Mouse (Mus musculus): Measurements from ENCODE around the gene Pold4. TPM values are rescaled to one million over a fixed set of nuclear protein-coding genes. Genes with fewer than 3 reads are reported as not detected.
A peak's percentile ranks its signal among the peaks of the same experiment; 100 is the strongest.

Gene Pold4
- total RNA-seq (2021): 10 to 100 TPM; 15.1 to 17.5 TPM

- DNase-seq (ENCODE audit: extremely low spot score in 1 of 2, low spot score in 1 of 2): peak; percentile 87 to 88
Measured at GRCm38 (mm10) chr19:4231253-4232185, at the start of gene Pold4. Pold4 (plus strand) TSS chr19:4231899.

GRCm38 (mm10) chr19:4183689-4184088 is 48.0 kb upstream of the Pold4 start:
- no peak for DNase-seq (ENCODE audit: extremely low spot score in 1 of 2, low spot score in 1 of 2)

- no peak for DNase-seq (ENCODE audit: extremely low spot score in 1 of 2, low spot score in 1 of 2)
Measured at GRCm38 (mm10) chr19:4184976-4185975, 46.4 kb upstream of the Pold4 start.

- DNase-seq (ENCODE audit: extremely low spot score in 1 of 2, low spot score in 1 of 2): no peak
Measured at GRCm38 (mm10) chr19:4187303-4187702, 44.4 kb upstream of the Pold4 start.

- DNase-seq (ENCODE audit: extremely low spot score in 1 of 2, low spot score in 1 of 2): no peak
Measured at GRCm38 (mm10) chr19:4189051-4189620, 42.6 kb upstream of the Pold4 start.

GRCm38 (mm10) chr19:4190831-4191334 is 40.8 kb upstream of the Pold4 start, which contains the start of gene Tbc1d10c:
Tbc1d10c (minus strand) TSS chr19:4191284.
- DNase-seq (ENCODE audit: extremely low spot score in 1 of 2, low spot score in 1 of 2): no peak

- peak; percentile 92 to 95 for DNase-seq (ENCODE audit: extremely low spot score in 1 of 2, low spot score in 1 of 2)
Measured at GRCm38 (mm10) chr19:4191528-4192250, 40.0 kb upstream of the Pold4 start, which contains the start of gene Ppp1ca. Ppp1ca (plus strand) TSS chr19:4192065.

- DNase-seq (ENCODE audit: extremely low spot score in 1 of 2, low spot score in 1 of 2): no peak
Measured at GRCm38 (mm10) chr19:4192251-4192985, 39.3 kb upstream of the Pold4 start.

GRCm38 (mm10) chr19:4193129-4193528 is 38.6 kb upstream of the Pold4 start:
- DNase-seq (ENCODE audit: extremely low spot score in 1 of 2, low spot score in 1 of 2): no peak

GRCm38 (mm10) chr19:4194021-4194724 is 37.5 kb upstream of the Pold4 start:
- DNase-seq (ENCODE audit: extremely low spot score in 1 of 2, low spot score in 1 of 2): no peak

- no peak for DNase-seq (ENCODE audit: extremely low spot score in 1 of 2, low spot score in 1 of 2)
Measured at GRCm38 (mm10) chr19:4194776-4195650, 36.7 kb upstream of the Pold4 start.

- no peak for DNase-seq (ENCODE audit: extremely low spot score in 1 of 2, low spot score in 1 of 2)
Measured at GRCm38 (mm10) chr19:4196048-4196447, 35.7 kb upstream of the Pold4 start.

- no peak for DNase-seq (ENCODE audit: extremely low spot score in 1 of 2, low spot score in 1 of 2)
Measured at GRCm38 (mm10) chr19:4196548-4196947, 35.2 kb upstream of the Pold4 start.

- DNase-seq (ENCODE audit: extremely low spot score in 1 of 2, low spot score in 1 of 2): no peak
Measured at GRCm38 (mm10) chr19:4197180-4197579, 34.5 kb upstream of the Pold4 start.

GRCm38 (mm10) chr19:4201291-4201909 is 30.3 kb upstream of the Pold4 start, which contains the start of gene Rad9a:
Rad9a (minus strand) TSS chr19:4201662.
- DNase-seq (ENCODE audit: extremely low spot score in 1 of 2, low spot score in 1 of 2): peak; percentile 78 to 88

GRCm38 (mm10) chr19:4202149-4202548 is 29.6 kb upstream of the Pold4 start:
- DNase-seq (ENCODE audit: extremely low spot score in 1 of 2, low spot score in 1 of 2): no peak

- no peak for DNase-seq (ENCODE audit: extremely low spot score in 1 of 2, low spot score in 1 of 2)
Measured at GRCm38 (mm10) chr19:4203148-4203547, 28.6 kb upstream of the Pold4 start.
